Mouse (Mus musculus): Measurements from ENCODE around the gene Ccl5. TPM values are rescaled to one million over a fixed set of nuclear protein-coding genes. Genes with fewer than 3 reads are reported as not detected.
A peak's percentile ranks its signal among the peaks of the same experiment; 100 is the strongest.
"Not testable (repeated sequence)": the region's sequence is repeated elsewhere in the genome, so short reads cannot be mapped to it uniquely, and the experiment has no call there.

The Ccl5 gene
- not detected for total RNA-seq (2021)
- long read RNA-seq, experiment 1: 0 reads
- long read RNA-seq, experiment 2: 0 reads

DNA sequence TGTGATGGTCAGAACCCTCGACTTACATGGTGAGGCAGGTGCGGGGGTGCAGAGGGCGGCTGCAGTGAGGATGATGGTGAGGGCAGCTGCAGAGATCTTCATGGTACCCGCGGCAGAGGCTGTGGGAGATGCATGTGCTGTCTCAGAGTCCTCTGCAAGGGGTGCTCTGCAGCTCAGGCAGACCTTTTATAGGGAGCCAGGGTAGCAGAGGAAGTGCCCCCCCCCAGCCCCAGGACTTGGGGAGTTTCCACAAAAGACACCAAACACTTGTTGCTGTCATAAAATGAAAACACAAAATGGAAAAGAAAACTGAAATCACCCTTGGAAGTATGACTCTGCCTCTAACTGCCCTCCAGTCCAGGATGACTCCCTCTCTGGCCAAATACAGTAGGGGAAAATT, at the start of gene Ccl5:
Gene Ccl5 (minus strand): TSS at position 159 of the 400 bp plus-strand sequence.
- DNase-seq (ENCODE audit: low spot score in 2 of 2): no peak

DNA sequence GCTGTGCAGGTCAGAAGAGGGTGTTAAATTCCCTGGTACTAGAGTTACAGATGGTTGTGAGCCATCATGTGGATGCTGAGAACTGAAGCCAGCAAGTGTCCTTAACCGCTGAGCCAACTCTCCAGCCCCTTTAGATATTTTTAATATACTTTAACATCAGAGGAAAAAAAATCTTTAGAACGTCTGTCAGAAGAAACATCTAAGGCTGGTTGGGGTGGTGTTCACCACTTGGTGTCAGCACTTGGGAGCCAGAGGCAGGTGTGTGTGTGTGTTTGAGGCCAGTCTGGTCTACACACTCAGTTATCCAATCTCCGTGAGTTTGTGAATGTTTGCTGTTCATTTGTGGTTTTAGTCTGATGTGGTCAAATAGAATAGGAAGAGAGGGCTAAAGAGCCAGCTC, 48.7 kb upstream of the Ccl5 start:
- no peak for DNase-seq (ENCODE audit: low spot score in 2 of 2)

DNA sequence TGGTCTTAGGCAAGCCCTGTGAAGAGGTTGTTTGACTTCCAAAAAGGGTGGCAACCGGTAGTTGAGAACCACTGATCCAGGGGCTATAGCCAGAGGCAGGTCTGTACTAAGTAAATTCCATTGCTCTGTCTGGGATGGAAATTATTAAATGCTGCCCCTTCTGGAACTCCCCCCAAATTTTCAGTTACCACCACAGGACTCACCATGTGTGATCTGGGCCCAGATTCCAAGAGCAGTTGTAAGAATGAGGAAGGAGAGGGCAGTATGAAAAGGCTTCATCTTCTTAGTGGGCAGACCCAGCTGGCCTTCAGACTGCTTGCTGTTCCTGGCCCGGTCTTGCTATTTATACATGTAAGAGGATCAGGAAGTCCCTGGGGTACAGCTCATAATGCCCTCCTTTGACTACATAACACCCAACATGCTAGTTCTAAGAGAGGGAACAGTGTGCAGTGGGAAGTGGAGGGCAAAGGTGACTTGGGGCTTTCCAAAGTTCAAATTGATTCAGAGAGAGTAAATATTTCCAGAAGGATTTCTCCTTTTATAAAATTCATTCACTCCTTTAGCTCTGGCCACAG, 48.0 kb upstream of the Ccl5 start, which contains the start of gene Ccl9:
Gene Ccl9 (minus strand): TSS at position 451 of the 575 bp plus-strand sequence.
- no peak for DNase-seq (ENCODE audit: low spot score in 2 of 2)

DNA sequence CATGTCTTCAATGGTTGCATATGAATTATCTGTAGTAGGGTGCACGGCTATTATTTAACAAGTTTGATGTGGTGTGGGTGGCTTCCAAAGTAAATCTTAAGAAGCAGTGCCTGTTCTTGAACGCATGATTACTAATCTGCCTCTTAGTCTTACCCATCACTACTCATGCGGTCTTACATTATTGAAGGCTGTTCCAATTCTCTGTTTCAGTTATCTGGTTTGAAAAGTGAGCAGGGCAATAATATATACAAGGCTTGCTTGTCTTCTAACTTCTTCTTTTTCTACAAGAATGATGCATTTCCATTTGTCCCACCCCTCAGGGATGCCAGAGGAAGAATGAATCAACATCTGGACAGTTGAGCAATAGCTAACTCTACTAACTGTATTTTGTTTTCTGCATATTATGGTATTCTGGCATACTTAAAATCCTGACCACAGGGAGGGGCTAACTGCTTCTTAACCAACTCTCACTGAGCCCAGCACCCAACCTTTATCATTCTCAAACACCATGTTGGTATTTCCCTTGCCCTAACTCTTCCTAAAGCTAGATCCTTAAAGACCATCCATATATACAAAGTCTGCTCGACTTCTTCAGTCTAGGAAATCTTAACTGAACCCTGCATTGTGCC, 46.7 kb upstream of the Ccl5 start:
- no peak for DNase-seq (ENCODE audit: low spot score in 2 of 2)

DNA sequence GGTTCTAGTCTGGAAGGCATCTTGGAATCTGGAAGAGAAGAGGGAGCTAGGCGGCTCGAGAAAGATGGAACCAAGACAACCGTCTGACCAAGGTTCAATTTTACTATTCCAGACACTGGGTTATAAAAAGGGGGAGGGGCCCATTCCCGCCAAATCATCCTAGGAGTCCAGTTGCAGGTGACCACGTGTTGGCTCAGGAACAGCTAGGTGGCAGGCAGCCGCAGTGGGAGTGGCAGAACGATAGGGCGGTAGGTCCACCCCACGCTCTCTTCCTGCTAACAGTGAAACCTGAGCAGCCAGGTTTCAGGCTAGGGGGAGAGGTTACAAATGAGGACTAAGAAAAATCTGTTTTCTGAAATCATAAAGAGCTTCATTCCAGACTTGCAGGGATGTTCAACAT, 42.5 kb upstream of the Ccl5 start:
- DNase-seq (ENCODE audit: low spot score in 2 of 2): no peak

DNA sequence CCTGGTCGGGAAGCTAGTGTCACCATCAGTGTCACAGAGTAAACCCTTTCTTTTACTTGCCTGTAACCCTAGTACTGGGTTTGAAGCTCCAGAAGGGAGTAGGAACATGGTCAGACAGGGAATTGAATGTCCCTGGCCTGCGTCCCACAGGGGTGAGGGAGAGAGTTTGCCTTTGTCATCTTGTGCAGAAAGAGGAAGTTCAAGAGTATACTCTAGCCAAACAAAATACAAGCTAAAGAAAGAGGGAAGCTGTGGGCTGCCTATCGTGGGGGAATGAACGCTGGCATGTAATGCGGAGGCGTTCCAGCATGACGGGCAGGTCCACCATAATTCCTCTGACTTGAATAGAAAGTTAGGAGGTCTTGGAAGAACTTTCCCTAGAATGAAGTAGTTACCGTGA, 41.9 kb upstream of the Ccl5 start:
- DNase-seq (ENCODE audit: low spot score in 2 of 2): no peak

DNA sequence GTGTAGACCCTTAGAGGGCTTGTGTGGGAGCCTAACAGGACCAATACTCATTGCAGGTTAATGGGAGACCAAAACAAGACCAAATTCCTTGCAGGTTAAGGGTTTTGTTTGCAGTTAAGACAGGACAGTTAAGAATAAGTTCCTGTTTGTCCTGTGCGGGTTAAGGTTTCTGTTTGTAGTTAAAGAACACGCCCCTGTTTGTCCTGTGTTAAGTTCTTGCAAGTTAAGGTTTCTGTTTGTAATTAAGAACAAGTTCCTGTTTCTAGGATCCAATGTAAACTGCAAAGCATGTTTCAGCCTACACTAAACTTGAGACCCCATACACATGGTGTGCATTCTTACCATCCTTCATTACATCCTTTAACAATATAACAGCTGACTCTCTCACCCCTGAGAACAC, 39.9 kb upstream of the Ccl5 start:
- no peak for DNase-seq (ENCODE audit: low spot score in 2 of 2)

DNA sequence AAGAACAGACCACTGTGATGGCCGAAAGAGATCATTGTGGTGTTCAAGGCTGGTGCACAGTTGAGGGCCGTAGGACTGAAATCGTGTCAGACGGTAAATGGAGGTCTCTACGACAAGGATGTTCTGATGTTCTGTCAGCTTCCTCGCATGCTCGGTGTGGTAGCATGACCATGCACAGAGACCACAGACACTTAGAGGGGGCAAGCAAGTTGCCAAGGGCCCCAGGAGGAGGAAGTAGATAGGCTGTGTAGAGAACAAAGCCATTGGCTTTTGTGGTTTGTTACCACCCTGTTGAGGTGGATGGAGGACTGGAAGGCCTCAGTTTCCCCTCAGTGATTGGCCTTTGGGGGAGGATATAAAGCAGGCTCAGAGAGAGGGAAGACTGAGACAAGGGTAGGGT, 38.9 kb upstream of the Ccl5 start:
- no peak for DNase-seq (ENCODE audit: low spot score in 2 of 2)

DNA sequence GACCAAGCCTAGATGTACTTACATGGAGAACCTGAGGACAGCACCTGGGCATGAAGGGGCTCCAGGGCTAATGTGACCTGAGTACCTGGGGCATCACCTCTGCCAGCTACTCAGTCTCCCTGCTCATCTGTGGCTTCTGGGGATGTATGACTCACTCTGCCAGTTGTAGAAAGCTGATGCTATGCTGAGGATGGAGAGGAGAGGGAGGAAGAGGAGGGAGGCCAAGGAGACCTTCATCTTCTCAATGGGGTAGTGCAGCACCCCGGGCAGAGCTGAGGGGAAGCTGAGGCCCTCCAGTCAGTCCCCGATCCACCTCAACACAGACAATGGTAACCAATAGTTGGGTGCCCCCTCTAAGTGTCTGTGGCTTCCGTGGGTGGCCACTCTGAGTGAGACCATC, 38.5 kb upstream of the Ccl5 start:
- DNase-seq (ENCODE audit: low spot score in 2 of 2): no peak

DNA sequence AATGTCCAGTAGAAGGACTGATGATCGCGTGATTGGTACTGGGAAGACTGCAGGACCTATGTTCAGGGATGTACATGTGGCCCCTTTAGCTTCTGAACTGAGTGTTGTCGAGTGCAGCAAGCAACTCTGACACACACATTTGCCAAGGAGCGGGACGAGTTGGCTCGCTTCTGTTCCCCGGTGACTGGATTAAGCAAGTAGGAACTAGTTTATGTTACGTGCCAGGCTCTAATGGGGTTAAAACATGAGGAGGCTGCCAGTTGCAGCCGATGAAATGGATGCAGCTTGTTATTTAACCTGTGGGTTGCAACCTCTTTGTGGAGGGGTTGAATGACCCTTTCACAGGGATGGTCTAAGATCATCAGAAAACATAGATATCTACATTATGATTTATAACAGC, 37.7 kb upstream of the Ccl5 start:
- DNase-seq (ENCODE audit: low spot score in 2 of 2): no peak

DNA sequence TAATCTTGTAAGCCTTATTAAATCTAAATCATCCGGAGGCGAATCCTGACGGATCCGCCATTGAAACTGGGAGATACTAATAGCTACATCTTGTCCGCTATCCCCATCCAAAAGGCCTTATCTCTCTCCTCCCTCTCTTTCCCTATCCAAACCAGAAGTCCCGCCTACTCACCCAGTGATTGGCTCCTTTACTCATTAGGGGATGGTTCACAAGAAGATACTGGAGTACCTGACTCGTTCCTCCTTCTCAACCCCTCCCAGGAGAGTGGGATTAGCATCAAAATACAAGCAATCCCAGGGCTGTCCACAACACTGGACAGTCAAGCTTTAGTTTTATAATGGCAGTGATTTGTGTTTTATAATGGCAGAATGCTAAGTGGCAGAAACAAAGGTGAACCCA, 37.0 kb upstream of the Ccl5 start:
- DNase-seq (ENCODE audit: low spot score in 2 of 2): no peak

DNA sequence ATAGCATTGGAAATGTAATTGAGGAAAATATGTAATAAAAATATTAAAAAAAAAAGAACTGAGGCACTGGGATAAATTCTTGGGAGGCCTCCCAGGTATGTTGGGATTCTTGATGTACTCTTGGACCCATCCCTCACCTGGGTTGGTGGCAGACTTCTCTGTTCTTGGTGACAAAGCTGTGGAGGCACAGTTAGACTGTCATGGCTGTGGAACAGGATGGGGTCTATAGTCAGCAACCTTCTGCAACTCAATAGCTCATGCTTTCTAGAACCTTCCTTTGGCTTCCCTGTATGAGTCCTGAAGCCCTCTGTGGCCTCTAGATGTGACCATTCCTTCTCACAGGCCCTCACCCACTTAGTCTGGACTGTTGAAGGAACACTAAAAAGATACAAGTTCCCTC, 36.3 kb upstream of the Ccl5 start:
- DNase-seq (ENCODE audit: low spot score in 2 of 2): no peak

DNA sequence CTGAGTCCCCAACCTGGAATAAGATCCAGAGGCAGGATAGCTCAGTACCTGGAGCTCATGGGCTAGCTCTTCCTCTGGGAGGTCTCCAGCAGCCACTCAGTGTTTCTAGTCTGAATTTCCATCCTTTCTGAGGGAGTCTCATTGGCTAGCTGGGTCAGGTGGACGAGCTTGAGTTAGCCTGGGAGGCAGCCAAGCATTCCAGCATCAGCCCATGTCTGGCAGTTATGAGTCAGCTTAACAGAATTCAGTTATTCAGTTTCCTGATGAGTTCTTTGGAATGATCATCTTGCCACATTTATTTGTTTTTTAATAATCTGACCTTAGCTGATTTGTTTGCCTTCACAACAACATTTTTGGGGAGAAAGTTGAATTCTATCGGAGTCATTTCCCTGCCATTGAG, 33.4 kb upstream of the Ccl5 start:
- peak; percentile 15 to 22 for DNase-seq (ENCODE audit: low spot score in 2 of 2)

DNA sequence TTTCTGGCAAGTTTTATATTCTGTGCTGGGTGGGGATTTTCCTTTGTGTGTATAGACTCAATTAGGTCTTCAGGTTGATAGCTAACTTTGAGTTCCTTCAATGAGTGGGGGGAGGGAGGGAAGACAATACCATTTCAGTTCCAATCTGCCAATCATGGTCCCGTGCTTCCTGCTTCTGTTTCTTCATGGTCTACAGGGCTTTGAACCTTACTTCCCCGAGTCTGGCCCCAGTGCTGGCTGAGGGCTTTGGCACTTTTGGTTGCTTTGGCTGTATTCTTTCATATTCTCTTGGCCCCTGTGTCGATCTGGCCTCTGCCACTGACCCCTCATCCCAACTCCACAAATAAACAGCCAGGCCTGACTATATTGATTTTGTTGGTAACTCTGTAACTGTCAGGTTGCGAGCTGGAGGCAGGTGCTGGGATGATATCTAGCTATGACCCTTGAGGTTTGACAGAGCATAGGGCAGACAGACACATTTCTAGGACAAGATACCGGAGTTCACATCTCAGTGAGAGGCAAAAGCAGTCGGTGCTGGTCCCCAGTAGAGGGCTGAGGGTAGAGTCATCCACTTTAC, 32.1 kb upstream of the Ccl5 start:
- DNase-seq (ENCODE audit: low spot score in 2 of 2): no peak

DNA sequence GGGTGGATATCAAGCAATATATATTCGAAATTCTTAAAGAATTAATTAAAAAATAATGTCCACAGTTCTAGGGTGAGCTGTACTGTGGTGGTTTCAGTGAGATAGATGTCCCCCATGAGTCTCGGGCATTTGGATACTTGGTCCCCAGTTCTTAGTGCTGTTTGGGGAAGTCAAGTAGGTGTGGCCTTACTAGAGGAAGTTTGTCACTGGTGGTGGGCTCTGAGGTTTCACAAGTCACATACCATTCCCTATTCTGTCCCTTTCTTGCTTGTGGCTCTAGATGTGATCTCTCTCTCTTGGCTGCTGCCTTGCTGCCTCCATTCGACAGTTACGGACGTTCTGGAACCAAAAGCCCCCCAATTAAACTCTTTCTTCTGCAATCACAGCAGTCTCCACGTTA, 30.1 kb upstream of the Ccl5 start:
- DNase-seq (ENCODE audit: low spot score in 2 of 2): no peak

DNA sequence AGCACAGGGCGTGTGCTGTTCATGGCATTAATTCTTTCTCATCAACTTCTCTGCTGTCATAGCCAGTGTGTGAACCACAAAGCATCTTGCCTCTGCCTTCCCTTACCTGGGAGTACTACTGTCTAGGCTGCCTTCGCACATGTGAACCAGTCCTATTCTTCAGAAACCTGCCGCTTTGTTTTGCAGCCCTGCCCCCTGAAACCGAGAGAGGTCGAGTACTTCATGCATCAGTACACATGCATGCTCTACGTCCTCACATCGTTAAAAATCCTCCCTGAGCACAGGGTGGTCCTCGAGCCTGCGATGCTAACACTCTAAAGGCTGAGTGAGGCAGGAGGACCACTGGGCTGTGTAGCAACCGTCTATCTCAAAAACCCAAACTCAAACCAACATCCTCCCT, 26.8 kb upstream of the Ccl5 start:
- no peak for DNase-seq (ENCODE audit: low spot score in 2 of 2)

DNA sequence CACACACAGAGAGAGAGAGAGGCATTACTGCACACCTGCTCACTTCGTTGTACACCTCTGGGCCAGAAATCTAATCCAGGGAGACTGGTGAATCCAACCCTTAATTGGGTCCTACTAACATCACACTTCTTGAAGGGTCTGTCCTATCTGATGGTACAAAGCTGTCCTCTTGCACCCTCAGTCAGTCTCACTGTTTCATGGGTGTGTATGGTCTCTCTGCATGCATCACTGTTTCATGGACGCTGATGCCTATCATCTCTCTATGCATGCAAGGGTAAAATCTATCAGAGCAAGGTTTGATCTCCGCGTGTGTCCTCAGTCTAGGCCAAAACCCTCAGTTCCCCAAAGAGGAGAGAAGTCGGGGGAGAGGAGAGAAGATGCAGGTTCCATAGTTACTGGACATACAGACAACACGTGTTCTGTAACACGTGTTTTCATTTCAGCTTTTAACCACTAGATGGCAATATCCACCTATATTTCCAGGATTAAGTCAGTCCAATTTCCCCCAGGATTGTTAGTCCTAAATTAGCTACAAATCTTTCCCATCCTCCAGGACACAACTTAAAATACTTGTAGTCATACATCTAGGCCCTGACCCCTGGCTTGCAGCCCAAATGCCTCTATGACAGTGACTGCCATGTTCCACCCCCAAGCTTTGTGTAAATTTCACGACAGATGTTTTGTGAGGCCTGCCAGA, 25.9 kb upstream of the Ccl5 start:
- no peak for DNase-seq (ENCODE audit: low spot score in 2 of 2)

DNA sequence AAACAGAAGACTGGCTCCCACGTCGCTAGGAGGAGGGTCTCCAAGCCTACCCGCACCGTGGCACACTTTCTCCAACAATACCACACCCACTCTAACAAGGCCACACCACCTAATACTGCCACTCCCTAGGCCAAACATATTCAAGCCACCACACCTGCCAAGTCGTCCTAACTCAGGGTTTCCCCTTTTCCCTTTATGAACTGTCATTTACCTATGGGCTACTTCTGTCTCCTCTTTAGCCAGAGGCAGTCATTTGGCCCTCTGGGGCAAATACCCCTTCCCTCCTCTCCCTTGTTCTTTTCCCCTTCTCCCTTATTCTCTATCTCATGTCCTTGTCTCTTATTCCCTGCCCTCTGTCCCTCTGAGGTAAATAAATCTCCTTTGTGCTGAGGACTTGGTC, 21.4 kb upstream of the Ccl5 start:
- no peak for DNase-seq (ENCODE audit: low spot score in 2 of 2)

DNA sequence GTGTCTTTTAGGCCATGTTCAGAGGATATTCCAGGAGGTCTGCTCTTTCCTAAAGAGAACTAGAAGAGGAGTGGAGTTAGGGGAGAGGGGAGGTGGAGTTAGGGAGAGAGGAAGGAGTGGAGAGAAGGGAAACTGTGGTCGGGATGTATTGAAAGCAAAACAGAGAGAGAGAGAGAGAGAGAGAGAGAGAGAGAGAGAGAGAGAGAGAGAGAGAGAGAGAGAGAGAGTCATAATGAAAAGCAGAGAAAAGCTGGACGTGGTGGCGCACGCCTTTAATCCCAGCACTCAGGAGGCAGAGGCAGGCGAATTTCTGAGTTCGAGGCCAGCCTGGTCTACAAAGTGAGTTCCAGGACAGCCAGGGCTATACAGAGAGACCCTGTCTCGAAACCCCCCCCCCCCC, 20.7 kb upstream of the Ccl5 start:
- not testable (repeated sequence) for DNase-seq (ENCODE audit: low spot score in 2 of 2)

DNA sequence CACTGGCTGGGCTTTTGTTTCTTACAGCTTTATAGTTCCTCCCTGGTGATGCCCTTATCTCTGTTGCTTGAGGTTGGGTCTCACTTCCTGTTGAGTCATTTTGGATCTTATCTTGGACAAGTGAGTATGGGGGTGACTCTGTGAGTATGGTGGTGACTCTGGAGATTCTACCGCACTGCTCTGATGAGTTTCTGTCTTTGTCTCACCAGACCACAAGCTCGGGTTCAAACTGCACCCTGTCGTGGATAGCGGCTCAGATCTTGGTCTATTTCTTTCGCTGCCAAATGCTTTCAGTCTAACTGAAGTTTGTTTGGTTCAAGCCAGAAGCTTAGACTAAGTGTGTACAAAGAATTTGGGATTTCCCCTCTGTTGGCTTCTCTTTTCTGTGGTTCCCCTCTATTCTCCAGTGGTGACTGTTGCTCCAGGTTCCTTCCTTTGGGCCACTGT, 19.9 kb upstream of the Ccl5 start:
- DNase-seq (ENCODE audit: low spot score in 2 of 2): no peak

DNA sequence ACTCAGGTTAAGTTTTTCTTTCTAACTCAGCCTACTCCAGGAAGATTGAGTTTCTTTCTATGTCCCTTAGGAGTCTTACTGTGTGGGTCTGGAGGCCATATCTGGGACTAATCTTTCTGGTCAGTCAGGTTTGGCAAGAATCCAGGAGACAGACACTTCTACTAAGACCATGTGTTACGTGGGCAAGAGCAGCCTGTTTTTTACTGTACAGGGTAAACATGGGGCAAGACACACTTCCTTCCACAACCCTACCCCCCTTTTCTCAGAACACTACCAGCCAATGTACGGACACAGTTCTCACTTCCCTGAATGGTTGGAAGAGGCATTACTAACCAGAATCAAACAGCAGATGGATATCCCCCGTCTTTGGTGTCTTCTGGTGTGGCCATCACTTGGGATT, 13.9 kb upstream of the Ccl5 start:
- no peak for DNase-seq (ENCODE audit: low spot score in 2 of 2)

DNA sequence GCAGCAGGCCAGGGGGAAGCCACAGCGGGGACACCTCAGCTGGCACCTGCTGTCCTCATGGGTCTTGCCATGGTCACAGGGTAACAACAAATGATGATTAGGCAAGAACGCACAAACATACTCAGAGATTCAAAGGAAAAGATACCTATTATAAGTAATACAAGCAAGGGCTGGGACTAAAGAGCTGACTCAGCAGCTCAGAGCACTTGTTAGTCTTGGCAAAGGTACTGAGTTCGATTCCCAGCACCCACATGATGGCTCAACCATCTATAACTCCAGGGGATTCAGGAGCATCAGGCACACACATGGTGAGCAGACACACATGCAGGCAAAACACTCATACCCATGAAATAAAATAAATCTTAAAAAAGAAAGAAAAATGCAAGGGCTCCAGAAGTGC, 11.1 kb upstream of the Ccl5 start:
- no peak for DNase-seq (ENCODE audit: low spot score in 2 of 2)
